Mouse (Mus musculus): ENCODE data around the gene Dhx32.

GRCm38 (mm10) chr7:133684110-133684509 lies 98.4 kb downstream of the Dhx32 start:
- TF ChIP-seq POLR2A (IDR thresholded peaks at IDR 0.05; ENCODE audit: control insufficient read depth, extremely low read depth, insufficient read depth, low read length, poor library complexity) (no peak), CTCF (IDR thresholded peaks at IDR 0.05; ENCODE audit: borderline replicate concordance, control insufficient read depth, extremely low read depth, insufficient read depth, low read length, poor library complexity) (no peak)

Measured in thymus, adult 2 months (tissue).